Mouse (Mus musculus) MEL (cell line): ENCODE results near the gene Retsat. TPM values are rescaled to one million over a fixed set of nuclear protein-coding genes. Genes with fewer than 3 reads are reported as not detected.

Experiments used
- DNase-seq: peaks from one replicate; pipeline ENCODE4 v3.0.0; 2011; ENCODE audit warnings: low read depth, low spot score
- H3K27ac ChIP-seq: 2 replicates; pipeline ENCODE4 v1.5.1; 2012; ENCODE audit warnings: low read depth, mild to moderate bottlenecking, control low read depth, low read length, moderate library complexity; ENCODE audit not compliant: control insufficient read depth
- H3K27me3 ChIP-seq, 2 experiments: fragments of 150-350 bp in 1 of 2; sonication (generic) in 1 of 2; 2 replicates each; pipeline ENCODE4 v1.6.1; 2012; ENCODE audit warnings: low read length in 2 of 2, mild to moderate bottlenecking in 2 of 2, improper control_type of control experiment in 1 of 2, moderate library complexity in 1 of 2; ENCODE audit not compliant: insufficient read depth in 2 of 2, control insufficient read depth in 1 of 2
- H3K36me3 ChIP-seq, 2 experiments: 2 replicates each; pipeline ENCODE4 v1.6.1; 2012 to 2014; ENCODE audit warnings: low read length in 2 of 2, improper control_type of control experiment in 1 of 2, inconsistent platforms in 1 of 2, mild to moderate bottlenecking in 1 of 2; ENCODE audit not compliant: insufficient read depth in 2 of 2, control insufficient read depth in 1 of 2
- H3K4me1 ChIP-seq, 2 experiments: fragments of 150-350 bp in 1 of 2; sonication (generic) in 1 of 2; 2 replicates each; pipeline ENCODE4 v1.6.1; 2012; ENCODE audit warnings: low read length in 2 of 2, improper control_type of control experiment in 1 of 2, mild to moderate bottlenecking in 1 of 2; ENCODE audit not compliant: insufficient read depth in 2 of 2, control insufficient read depth in 1 of 2
- H3K4me3 ChIP-seq, 2 experiments: fragments of 150-350 bp in 1 of 2; sonication (generic) in 1 of 2; 2 replicates each; pipeline ENCODE4 v1.5.1; 2012; ENCODE audit warnings: low read depth in 2 of 2, low read length in 2 of 2, mild to moderate bottlenecking in 2 of 2, moderate library complexity in 2 of 2, control low read depth in 1 of 2, improper control_type of control experiment in 1 of 2; ENCODE audit not compliant: control insufficient read depth in 1 of 2, insufficient read depth in 1 of 2
- H3K79me2 ChIP-seq: 2 replicates; pipeline ENCODE4 v1.6.1; 2012; ENCODE audit warnings: mild to moderate bottlenecking, low read length, moderate library complexity; ENCODE audit not compliant: control insufficient read depth, poor library complexity, insufficient read depth
- H3K9ac ChIP-seq: 2 replicates; pipeline ENCODE4 v1.6.1; 2012; ENCODE audit warnings: low read depth, mild to moderate bottlenecking, control low read depth, low read length, moderate library complexity; ENCODE audit not compliant: control insufficient read depth, poor library complexity, severe bottlenecking
- H3K9me3 ChIP-seq: fragments of 150-350 bp; sonication (generic); replicated peaks from 2 replicates; pipeline ENCODE4 v1.6.1; 2012; ENCODE audit warnings: mild to moderate bottlenecking, low read length, improper control_type of control experiment, moderate library complexity; ENCODE audit not compliant: insufficient read depth
- BHLHE40 ChIP-seq: IDR thresholded peaks from 2 replicates; pipeline ENCODE4 v1.6.1; 2012; ENCODE audit warnings: low read depth, mild to moderate bottlenecking, inconsistent platforms, low read length, improper control_type of control experiment, borderline replicate concordance
- CHD1 ChIP-seq: IDR thresholded peaks from 2 replicates; pipeline ENCODE4 v1.6.1; 2012; ENCODE audit warnings: low read depth, mild to moderate bottlenecking, inconsistent platforms, low read length, improper control_type of control experiment
- CTCF ChIP-seq, 3 experiments: IDR thresholded peaks in 2 of 3; conservative IDR thresholded peaks in 1 of 3; 2 replicates each; pipeline ENCODE4 v1.5.1; 2011 to 2012; ENCODE audit warnings: low read length in 3 of 3, low read depth in 2 of 3, mild to moderate bottlenecking in 2 of 3, improper control_type of control experiment in 1 of 3, inconsistent platforms in 1 of 3, mixed read lengths in 1 of 3, moderate library complexity in 1 of 3; ENCODE audit not compliant: control insufficient read depth in 1 of 3, insufficient read depth in 1 of 3, poor library complexity in 1 of 3, severe bottlenecking in 1 of 3
- ETS1 ChIP-seq: IDR thresholded peaks from 2 replicates; pipeline ENCODE4 v1.6.1; 2012; ENCODE audit warnings: low read depth, mild to moderate bottlenecking, inconsistent platforms, low read length, improper control_type of control experiment, moderate library complexity
- GABPA ChIP-seq: IDR thresholded peaks from 2 replicates; pipeline ENCODE4 v1.6.1; 2012; ENCODE audit warnings: low read depth, mild to moderate bottlenecking, inconsistent platforms, low read length, improper control_type of control experiment, moderate library complexity
- KAT2A ChIP-seq: conservative IDR thresholded peaks from 2 replicates; pipeline ENCODE4 v1.6.1; 2012; ENCODE audit warnings: low read depth, low read length, improper control_type of control experiment, inconsistent platforms
- MAFK ChIP-seq: IDR thresholded peaks from 2 replicates; pipeline ENCODE4 v1.6.1; 2011; ENCODE audit warnings: low read depth, mild to moderate bottlenecking, low read length, improper control_type of control experiment, borderline replicate concordance
- MAZ ChIP-seq: IDR thresholded peaks from 2 replicates; pipeline ENCODE4 v1.6.1; 2012; ENCODE audit warnings: low read depth, mild to moderate bottlenecking, inconsistent platforms, low read length, improper control_type of control experiment
- MXI1 ChIP-seq: IDR thresholded peaks from 2 replicates; pipeline ENCODE4 v1.6.1; 2011; ENCODE audit warnings: mild to moderate bottlenecking, low read depth, low read length, improper control_type of control experiment
- MYB ChIP-seq: IDR thresholded peaks from 2 replicates; pipeline ENCODE4 v1.6.1; 2011; ENCODE audit warnings: mild to moderate bottlenecking, low read depth, low read length, improper control_type of control experiment
- MYC ChIP-seq: IDR thresholded peaks from 2 replicates; pipeline ENCODE4 v1.6.1; 2011; ENCODE audit warnings: low read depth, mild to moderate bottlenecking, low read length, improper control_type of control experiment, moderate library complexity
- NELFE ChIP-seq: IDR thresholded peaks from 2 replicates; pipeline ENCODE4 v1.6.1; 2011; ENCODE audit warnings: low read depth, low read length, improper control_type of control experiment
- NRF1 ChIP-seq: IDR thresholded peaks from 2 replicates; pipeline ENCODE4 v1.6.1; 2014; ENCODE audit warnings: low read depth, mild to moderate bottlenecking, inconsistent platforms, low read length, improper control_type of control experiment, moderate library complexity; ENCODE audit not compliant: poor library complexity, insufficient read depth, severe bottlenecking
- POLR2A ChIP-seq, 2 experiments: IDR thresholded peaks; 2 replicates each; pipeline ENCODE4 v1.6.1; 2011 to 2012; ENCODE audit warnings: low read length in 2 of 2, mild to moderate bottlenecking in 2 of 2, control low read depth in 1 of 2, improper control_type of control experiment in 1 of 2, low read depth in 1 of 2, moderate library complexity in 1 of 2; ENCODE audit not compliant: control insufficient read depth in 1 of 2, insufficient read depth in 1 of 2, poor library complexity in 1 of 2
- POLR2AphosphoS5 ChIP-seq: IDR thresholded peaks from 2 replicates; pipeline ENCODE4 v1.6.1; 2012; ENCODE audit warnings: low read depth, borderline replicate concordance, mild to moderate bottlenecking, inconsistent platforms, low read length, moderate library complexity, mixed read lengths
- RAD21 ChIP-seq: IDR thresholded peaks from 2 replicates; pipeline ENCODE4 v1.6.1; 2011; ENCODE audit warnings: mild to moderate bottlenecking, low read depth, low read length, improper control_type of control experiment
- RCOR1 ChIP-seq: IDR thresholded peaks from 2 replicates; pipeline ENCODE4 v1.6.1; 2012; ENCODE audit warnings: low read depth, mild to moderate bottlenecking, inconsistent platforms, low read length, improper control_type of control experiment
- SMC3 ChIP-seq: IDR thresholded peaks from 2 replicates; pipeline ENCODE4 v1.6.1; 2011; ENCODE audit warnings: low read depth, low read length, improper control_type of control experiment
- TAL1 ChIP-seq: IDR thresholded peaks from 2 replicates; pipeline ENCODE4 v1.6.1; 2012; ENCODE audit warnings: mild to moderate bottlenecking, inconsistent platforms, low read length, moderate library complexity, mixed read lengths
- TCF12 ChIP-seq: IDR thresholded peaks from 2 replicates; pipeline ENCODE4 v1.6.1; 2014; ENCODE audit warnings: low read depth, mild to moderate bottlenecking, inconsistent platforms, low read length, improper control_type of control experiment, moderate library complexity
- USF2 ChIP-seq, 2 experiments: IDR thresholded peaks; 2 replicates each; pipeline ENCODE4 v1.6.1; 2011 to 2012; ENCODE audit warnings: improper control_type of control experiment in 2 of 2, low read length in 2 of 2, borderline replicate concordance in 1 of 2, inconsistent platforms in 1 of 2, low read depth in 1 of 2, mild to moderate bottlenecking in 1 of 2; ENCODE audit not compliant: insufficient read depth in 1 of 2
- ZC3H11A ChIP-seq: IDR thresholded peaks from 2 replicates; pipeline ENCODE4 v1.6.1; 2012; ENCODE audit warnings: low read depth, mild to moderate bottlenecking, inconsistent platforms, low read length, improper control_type of control experiment
- ZKSCAN1 ChIP-seq: IDR thresholded peaks from 2 replicates; pipeline ENCODE4 v1.6.1; 2012; ENCODE audit warnings: low read depth, mild to moderate bottlenecking, inconsistent platforms, low read length, improper control_type of control experiment, moderate library complexity
- ZMIZ1 ChIP-seq: IDR thresholded peaks from 2 replicates; pipeline ENCODE4 v1.6.1; 2012; ENCODE audit warnings: low read depth, mild to moderate bottlenecking, inconsistent platforms, low read length, improper control_type of control experiment, moderate library complexity
- polyA plus RNA-seq, 2 experiments: library from polyadenylated mRNA; stranded (reverse) in 1 of 2; unstranded in 1 of 2; fragments of >175 nt in 1 of 2; fragments of >200 nt in 1 of 2; gene quantifications; 2 replicates each; pipeline versions ENCODE4 v1.2.1 to v1.2.4; 2012; ENCODE audit warnings: low replicate concordance in 2 of 2, low read depth in 1 of 2; ENCODE audit not compliant: insufficient read length in 2 of 2, insufficient read depth in 1 of 2, missing spikeins in 1 of 2
- total RNA-seq: library from RNA; depleted of rRNA; stranded (reverse); fragments of 300-350 nt; gene quantifications from 2 replicates; pipeline ENCODE4 v1.2.3, GENCODE M21; 2012

Gene Retsat
- total and polyA plus RNA-seq, 3 experiments: 40.3 to 61.5 TPM; not detected in 1

DNA sequence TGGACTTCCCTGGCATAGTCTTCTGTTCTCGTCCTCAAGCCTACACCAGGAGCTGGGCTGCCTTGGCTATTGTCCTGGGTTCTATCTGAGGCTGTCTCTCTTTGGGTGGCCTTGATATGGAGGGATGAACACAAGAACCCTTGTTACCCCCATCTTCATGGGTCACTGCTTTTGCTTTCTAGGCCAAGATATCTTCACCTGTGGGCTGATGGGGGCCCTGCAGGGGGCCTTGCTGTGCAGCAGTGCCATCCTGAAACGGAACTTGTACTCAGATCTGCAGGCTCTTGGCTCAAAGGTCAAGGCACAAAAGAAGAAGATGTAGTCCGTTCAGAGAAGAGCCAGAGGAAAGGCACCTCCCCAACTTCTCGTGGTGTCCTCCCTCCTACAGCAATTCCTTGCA is 8.8 kb downstream of the Retsat start:
- DNase-seq: no peak
- no peak overlapping the region for H3K27ac ChIP-seq
- TF ChIP-seq NRF1: no peak
- no peak for TF ChIP-seq USF2 (IDR thresholded peaks at IDR 0.05; ENCODE audit: borderline replicate concordance in 1 of 2, insufficient read depth in 1 of 2, low read depth in 1 of 2, low read length in 2 of 2)
- TF ChIP-seq KAT2A: no peak
- TF ChIP-seq CHD1: no peak
- TF ChIP-seq BHLHE40: no peak
- TF ChIP-seq GABPA: no peak
- no peak for TF ChIP-seq MYB
- no peak for TF ChIP-seq POLR2AphosphoS5
- TF ChIP-seq POLR2A (IDR thresholded peaks at IDR 0.05; ENCODE audit: control insufficient read depth in 1 of 2, insufficient read depth in 1 of 2, low read depth in 1 of 2, low read length in 2 of 2, poor library complexity in 1 of 2): no peak
- TF ChIP-seq RCOR1: no peak
- TF ChIP-seq MXI1: no peak
- no peak for TF ChIP-seq CTCF (IDR thresholded peaks at IDR 0.05 in 2 of 3, conservative IDR thresholded peaks at IDR 0.05 in 1 of 3; ENCODE audit: control insufficient read depth in 1 of 3, insufficient read depth in 1 of 3, low read depth in 2 of 3, low read length in 3 of 3, poor library complexity in 1 of 3, severe bottlenecking in 1 of 3)
- TF ChIP-seq MAZ: no peak
- no peak for TF ChIP-seq SMC3
- TF ChIP-seq ETS1: no peak
- no peak for TF ChIP-seq TAL1
- no peak for TF ChIP-seq ZKSCAN1
- TF ChIP-seq MYC: no peak
- H3K27me3 ChIP-seq: no peaks in the 10 kb centered on the region
- H3K79me2 ChIP-seq: no peaks in the 10 kb centered on the region
- H3K9me3 ChIP-seq: no peaks in the 10 kb centered on the region
- H3K4me1 ChIP-seq: peaks cover under 1 to 1% of the 10 kb centered on the region in 2 experiments; a peak in 3 of 4 replicates
- H3K4me3 ChIP-seq: no peak overlapping the region
- H3K9ac ChIP-seq: no peak overlapping the region
- peaks cover under 1 to 3% of the 10 kb centered on the region in 2 experiments for H3K36me3 ChIP-seq

DNA sequence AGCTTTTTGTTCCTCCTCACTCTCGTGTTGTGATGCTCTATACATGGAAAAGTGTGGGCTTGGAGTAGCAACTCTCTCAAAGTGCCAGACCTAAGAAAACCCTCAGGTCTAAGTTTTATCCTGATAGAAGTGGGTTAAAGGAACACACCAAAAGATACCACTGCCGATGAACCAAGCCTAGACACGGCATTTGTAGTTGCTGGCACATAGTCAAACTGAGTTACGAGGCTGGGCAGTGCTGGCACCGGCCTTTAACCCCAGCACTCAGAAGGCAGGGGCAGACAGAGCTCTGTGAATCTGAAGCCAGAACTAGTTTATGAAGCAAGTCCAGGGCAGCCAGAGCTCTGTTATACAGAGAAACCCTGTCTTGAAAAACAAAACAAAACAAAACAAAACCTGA is 9.4 kb downstream of the Retsat start:
- Histone ChIP-seq H3K36me3 (peaks cover 0 to 3% of the 10 kb centered on the region in 2 experiments; a peak in 2 of 4 replicates), H3K9ac (no peak overlapping the region), H3K4me1 (no peaks in the 10 kb centered on the region), H3K79me2 (no peaks in the 10 kb centered on the region), H3K9me3 (no peaks in the 10 kb centered on the region), H3K4me3 (no peak overlapping the region), H3K27ac (no peak overlapping the region)
- DNase-seq: no peak
- TF ChIP-seq CTCF (IDR thresholded peaks at IDR 0.05 in 2 of 3, conservative IDR thresholded peaks at IDR 0.05 in 1 of 3; ENCODE audit: control insufficient read depth in 1 of 3, insufficient read depth in 1 of 3, low read depth in 2 of 3, low read length in 3 of 3, poor library complexity in 1 of 3, severe bottlenecking in 1 of 3) (no peak), MYB (no peak), TCF12 (no peak), POLR2AphosphoS5 (no peak), NRF1 (no peak), POLR2A (IDR thresholded peaks at IDR 0.05; ENCODE audit: control insufficient read depth in 1 of 2, insufficient read depth in 1 of 2, low read depth in 1 of 2, low read length in 2 of 2, poor library complexity in 1 of 2) (no peak), RAD21 (no peak), MAFK (no peak), NELFE (no peak), ZMIZ1 (no peak), RCOR1 (no peak), CHD1 (no peak), ZC3H11A (no peak)
- TF ChIP-seq, all 39 proteins: peak for 0
- H3K27me3 ChIP-seq: no peaks in the 10 kb centered on the region
